Mouse (Mus musculus): ENCODE data around the gene Nrbf2.

Gene Nrbf2

GRCm38 (mm10) chr10:67285176-67285814 is at the start of gene Nrbf2:
Gene Nrbf2 (minus strand): TSS chr10:67285305.
- peak; percentile 79 to 80 for DNase-seq (ENCODE audit: low spot score in 2 of 2)

GRCm38 (mm10) chr10:67330580-67330979 is 45.5 kb upstream of the Nrbf2 start:
- no peak for DNase-seq (ENCODE audit: low spot score in 2 of 2)

GRCm38 (mm10) chr10:67329661-67330060 is 44.6 kb upstream of the Nrbf2 start:
- no peak for DNase-seq (ENCODE audit: low spot score in 2 of 2)

GRCm38 (mm10) chr10:67328208-67328607 is 43.1 kb upstream of the Nrbf2 start:
- no peak for DNase-seq (ENCODE audit: low spot score in 2 of 2)

- no peak for DNase-seq (ENCODE audit: low spot score in 2 of 2)
These were observed 38.9 kb upstream of the Nrbf2 start for GRCm38 (mm10) chr10:67324036-67324435.

GRCm38 (mm10) chr10:67321396-67321795 is 36.3 kb upstream of the Nrbf2 start:
- no peak for DNase-seq (ENCODE audit: low spot score in 2 of 2)

GRCm38 (mm10) chr10:67320207-67320859 is 35.2 kb upstream of the Nrbf2 start:
- no peak for DNase-seq (ENCODE audit: low spot score in 2 of 2)

GRCm38 (mm10) chr10:67319016-67319725 is 34.1 kb upstream of the Nrbf2 start:
- no peak for DNase-seq (ENCODE audit: low spot score in 2 of 2)

GRCm38 (mm10) chr10:67317931-67318460 is 32.9 kb upstream of the Nrbf2 start:
- no peak for DNase-seq (ENCODE audit: low spot score in 2 of 2)

- peak in 1 of 2 experiments; percentile 32 for DNase-seq (ENCODE audit: low spot score in 2 of 2)
These were observed 29.8 kb upstream of the Nrbf2 start for GRCm38 (mm10) chr10:67314811-67315435.

GRCm38 (mm10) chr10:67312456-67312855 is 27.4 kb upstream of the Nrbf2 start:
- DNase-seq (ENCODE audit: low spot score in 2 of 2) = no peak

- DNase-seq (ENCODE audit: low spot score in 2 of 2) = peak in 1 of 2 experiments; percentile 30
These were observed 26.3 kb upstream of the Nrbf2 start for GRCm38 (mm10) chr10:67311277-67311959.

GRCm38 (mm10) chr10:67309483-67310138 is 24.5 kb upstream of the Nrbf2 start:
- no peak for DNase-seq (ENCODE audit: low spot score in 2 of 2)

GRCm38 (mm10) chr10:67302340-67302739 is 17.2 kb upstream of the Nrbf2 start:
- DNase-seq (ENCODE audit: low spot score in 2 of 2) = no peak

- DNase-seq (ENCODE audit: low spot score in 2 of 2) = no peak
These were observed 15.9 kb upstream of the Nrbf2 start for GRCm38 (mm10) chr10:67301046-67301445.

- no peak for DNase-seq (ENCODE audit: low spot score in 2 of 2)
These were observed 14.2 kb upstream of the Nrbf2 start for GRCm38 (mm10) chr10:67299285-67299684.

- no peak for DNase-seq (ENCODE audit: low spot score in 2 of 2)
These were observed 13.8 kb upstream of the Nrbf2 start for GRCm38 (mm10) chr10:67298856-67299255.

- DNase-seq (ENCODE audit: low spot score in 2 of 2) = no peak
These were observed 12.2 kb upstream of the Nrbf2 start for GRCm38 (mm10) chr10:67297175-67297855.

- DNase-seq (ENCODE audit: low spot score in 2 of 2) = no peak
These were observed 11.5 kb upstream of the Nrbf2 start for GRCm38 (mm10) chr10:67296482-67297152.

GRCm38 (mm10) chr10:67295938-67296466 is 10.9 kb upstream of the Nrbf2 start:
- no peak for DNase-seq (ENCODE audit: low spot score in 2 of 2)

All from urinary bladder, postnatal 4 days (tissue).